Mouse (Mus musculus): ENCODE measurements around the gene Cryga.

Cryga gene

DNA sequence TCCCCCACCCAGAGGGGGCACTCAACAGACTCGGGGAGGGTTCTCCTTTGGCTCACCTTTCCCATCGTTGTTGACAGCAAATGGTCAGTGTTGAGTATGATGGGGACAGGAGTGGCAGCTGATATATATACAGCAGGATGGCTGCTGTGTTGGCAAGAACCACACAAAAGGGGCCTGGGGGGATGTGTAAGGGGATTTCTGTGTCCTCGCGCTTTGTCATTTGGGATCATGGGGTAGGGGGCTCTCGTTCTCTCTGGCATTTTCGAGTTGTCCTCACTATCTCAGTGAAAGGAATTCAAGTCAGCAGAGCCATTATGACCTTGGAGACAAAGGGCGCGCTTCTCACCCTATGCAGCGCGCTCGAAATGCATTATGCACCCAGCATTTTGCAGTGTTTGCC is at the start of gene Cryga:
Cryga (minus strand) TSS at position 101 of the 400 bp plus-strand sequence.
- DNase-seq (ENCODE audit: low read depth): no peak

DNA sequence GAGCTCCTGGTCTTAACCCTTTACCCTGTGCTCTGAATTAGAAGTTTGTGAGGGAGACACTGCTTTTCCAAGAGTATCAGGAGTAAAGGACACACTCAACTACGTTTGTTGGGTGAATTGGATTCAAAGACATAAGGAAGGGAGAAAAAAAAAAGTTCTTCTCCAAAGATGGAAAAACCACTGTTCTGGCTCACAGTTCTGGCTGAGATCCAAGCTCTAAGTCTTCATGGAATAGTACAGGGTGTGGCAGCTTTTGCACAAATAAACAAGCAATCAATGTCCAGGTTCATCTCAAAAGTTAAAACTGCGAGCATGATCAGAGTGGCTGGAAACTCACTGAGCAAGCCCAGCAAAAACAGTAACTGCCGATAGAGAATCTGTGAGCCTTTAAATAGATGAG is 44.8 kb upstream of the Cryga start:
- DNase-seq (ENCODE audit: low read depth): no peak

GRCm38 (mm10) chr1:65147326-65147725 is 44.2 kb upstream of the Cryga start:
- no peak for DNase-seq (ENCODE audit: low read depth)

GRCm38 (mm10) chr1:65146601-65147000 is 43.4 kb upstream of the Cryga start:
- DNase-seq (ENCODE audit: low read depth): no peak

GRCm38 (mm10) chr1:65144783-65145182 is 41.6 kb upstream of the Cryga start:
- DNase-seq (ENCODE audit: low read depth): no peak

DNA sequence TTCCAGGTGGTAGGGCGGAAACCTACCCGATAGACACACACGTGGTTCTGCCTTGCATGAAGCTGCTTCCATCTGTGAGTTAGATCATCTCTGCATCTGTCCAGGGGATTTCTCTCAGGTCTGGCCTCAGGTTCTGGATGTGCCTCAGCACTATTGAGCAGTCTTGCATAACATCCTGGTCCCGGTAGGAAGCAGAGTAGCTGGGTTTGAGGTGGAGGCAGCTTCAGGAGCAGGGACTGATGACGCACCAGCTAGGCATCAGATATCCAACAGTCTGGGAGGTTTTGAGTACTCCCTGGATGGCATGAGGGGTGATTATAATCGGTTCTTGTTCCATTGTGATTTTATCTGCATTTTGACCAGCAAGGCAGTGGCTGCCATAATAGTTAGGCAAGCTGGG is 34.4 kb upstream of the Cryga start:
- no peak for DNase-seq (ENCODE audit: low read depth)

DNA sequence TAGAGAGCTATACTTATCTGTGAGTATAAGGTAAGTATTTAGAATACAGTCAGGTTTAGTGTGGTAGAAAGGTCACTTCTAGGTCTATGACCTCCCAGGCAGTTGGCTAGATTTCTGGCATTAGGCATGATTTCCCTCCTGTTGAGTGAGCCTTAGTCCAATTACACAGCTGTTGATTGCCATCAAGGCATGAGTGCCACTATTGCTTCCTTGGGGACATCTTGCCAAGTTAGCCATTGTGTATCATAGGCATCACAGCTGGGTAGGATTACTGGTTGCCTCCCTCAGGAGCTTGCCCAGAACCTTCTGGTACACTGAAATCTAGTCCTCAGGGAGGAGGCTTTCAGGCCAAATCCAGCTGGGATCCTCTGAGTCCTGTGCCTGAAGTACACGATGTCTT is 29.7 kb upstream of the Cryga start:
- no peak for DNase-seq (ENCODE audit: low read depth)

DNA sequence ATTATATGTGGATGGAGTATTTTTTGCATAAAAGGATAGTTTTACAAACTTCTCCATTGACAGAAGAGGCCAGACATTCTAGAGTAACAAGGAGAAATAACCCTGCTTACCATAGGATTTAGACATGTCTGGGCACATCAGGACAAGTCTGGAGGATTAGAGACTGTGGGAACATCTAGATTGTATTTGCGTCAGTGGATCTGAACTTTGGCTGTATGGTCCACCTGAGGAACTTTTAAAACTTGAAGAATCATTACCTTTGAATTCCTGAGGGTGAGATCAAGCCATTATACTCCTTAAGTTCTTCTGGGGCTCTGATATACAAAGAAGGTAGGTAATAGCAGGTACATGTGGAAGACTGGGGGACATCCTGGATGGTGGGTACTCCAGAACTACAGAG is 28.5 kb upstream of the Cryga start:
- DNase-seq (ENCODE audit: low read depth): no peak

- no peak for DNase-seq (ENCODE audit: low read depth)
These were observed 27.1 kb upstream of the Cryga start for GRCm38 (mm10) chr1:65130226-65130625.

DNA sequence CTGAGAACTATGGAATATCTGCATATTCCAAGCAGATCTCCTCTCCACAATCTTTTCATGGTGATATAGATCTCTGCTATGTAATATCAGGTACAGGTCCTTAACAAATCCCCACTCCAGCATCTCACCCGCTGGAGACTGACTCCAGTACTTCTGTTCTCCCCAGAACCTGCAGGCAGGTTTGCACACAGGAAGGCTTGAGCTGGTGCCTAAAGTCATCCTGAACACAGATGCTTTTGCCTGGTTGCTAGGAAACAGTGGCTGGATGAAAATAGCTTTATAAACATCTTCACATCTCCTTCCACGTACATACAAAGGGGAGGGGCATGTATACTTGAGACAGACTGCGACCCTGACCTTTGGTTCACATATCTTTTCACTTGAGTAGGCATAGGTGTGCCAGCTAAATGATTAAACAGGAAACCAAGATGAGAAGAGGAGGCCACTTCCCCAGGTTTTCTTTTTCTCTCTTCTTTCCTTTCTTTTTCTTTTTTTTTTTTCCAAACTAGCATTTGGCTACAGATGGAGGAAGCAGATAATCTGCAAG is 26.5 kb upstream of the Cryga start:
- no peak for DNase-seq (ENCODE audit: low read depth)

DNA sequence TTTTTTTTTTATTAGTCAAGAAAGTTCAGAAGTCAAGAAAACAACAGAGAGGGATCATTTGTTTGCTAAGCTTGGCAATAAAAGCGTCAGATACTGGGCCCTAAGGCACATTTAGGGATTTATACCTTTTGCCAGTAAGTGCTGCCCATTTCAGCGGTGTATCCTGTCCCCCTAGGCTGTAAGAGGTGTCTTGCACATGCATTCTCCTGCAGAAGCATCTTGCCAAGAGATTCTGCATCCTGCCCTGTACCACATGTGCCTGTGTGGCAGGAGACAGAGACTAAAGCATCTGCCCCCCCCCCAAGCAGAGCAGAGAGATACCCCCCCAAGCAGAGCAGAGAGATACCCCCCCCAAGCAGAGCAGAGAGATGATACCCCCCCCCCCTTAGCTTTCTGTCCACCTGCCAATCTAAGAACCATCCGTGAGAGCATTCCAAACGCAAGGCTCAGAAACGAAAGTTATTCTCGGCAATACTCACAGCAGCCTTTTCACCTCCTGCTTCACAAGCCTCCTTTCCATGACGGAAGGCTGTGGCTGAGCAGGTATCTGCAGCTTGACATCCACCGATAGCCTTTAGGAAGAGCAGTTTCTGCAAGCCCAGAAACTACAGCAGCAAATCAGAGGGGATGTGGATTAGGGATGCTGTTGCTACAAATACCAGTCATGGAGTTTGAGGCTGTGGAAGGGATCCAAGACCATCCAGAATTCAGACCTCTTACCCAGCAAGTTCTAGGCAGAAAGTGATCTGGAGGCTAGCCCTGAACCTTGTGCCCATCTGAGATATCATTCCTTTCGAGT is 19.6 kb upstream of the Cryga start, which contains the start of gene D630023F18Rik:
D630023F18Rik (minus strand) TSS at position 641 of the 799 bp plus-strand sequence.
- DNase-seq (ENCODE audit: low read depth): no peak

- DNase-seq (ENCODE audit: low read depth): no peak
These were observed 16.3 kb upstream of the Cryga start, which contains the start of gene Gm28845 for GRCm38 (mm10) chr1:65119438-65119837. Gene Gm28845, minus strand, starts transcription at chr1:65119558.

- DNase-seq (ENCODE audit: low read depth): no peak
These were observed 15.2 kb upstream of the Cryga start for GRCm38 (mm10) chr1:65118150-65118913.

- DNase-seq (ENCODE audit: low read depth): no peak
These were observed 10.5 kb upstream of the Cryga start for GRCm38 (mm10) chr1:65113536-65114172.

DNA sequence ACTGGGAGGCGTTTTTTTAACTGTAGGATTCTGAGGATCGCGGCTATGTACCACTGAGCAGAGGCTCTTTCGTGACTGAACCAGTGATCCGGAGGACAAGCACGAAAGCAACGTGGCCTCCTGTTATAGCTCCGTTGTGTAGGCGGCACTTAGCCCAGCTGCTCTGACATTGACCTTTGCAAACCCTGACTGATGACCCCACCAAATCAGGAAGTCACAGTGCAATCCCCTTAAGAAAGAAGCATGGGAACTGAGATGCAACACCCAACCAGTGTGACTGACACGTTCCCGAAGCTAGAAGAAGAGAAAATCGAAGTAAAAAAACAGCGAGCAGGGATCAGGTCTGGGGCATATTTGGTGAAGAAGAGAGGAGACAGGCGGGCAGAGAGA is 9.6 kb upstream of the Cryga start:
- DNase-seq (ENCODE audit: low read depth): no peak

DNA sequence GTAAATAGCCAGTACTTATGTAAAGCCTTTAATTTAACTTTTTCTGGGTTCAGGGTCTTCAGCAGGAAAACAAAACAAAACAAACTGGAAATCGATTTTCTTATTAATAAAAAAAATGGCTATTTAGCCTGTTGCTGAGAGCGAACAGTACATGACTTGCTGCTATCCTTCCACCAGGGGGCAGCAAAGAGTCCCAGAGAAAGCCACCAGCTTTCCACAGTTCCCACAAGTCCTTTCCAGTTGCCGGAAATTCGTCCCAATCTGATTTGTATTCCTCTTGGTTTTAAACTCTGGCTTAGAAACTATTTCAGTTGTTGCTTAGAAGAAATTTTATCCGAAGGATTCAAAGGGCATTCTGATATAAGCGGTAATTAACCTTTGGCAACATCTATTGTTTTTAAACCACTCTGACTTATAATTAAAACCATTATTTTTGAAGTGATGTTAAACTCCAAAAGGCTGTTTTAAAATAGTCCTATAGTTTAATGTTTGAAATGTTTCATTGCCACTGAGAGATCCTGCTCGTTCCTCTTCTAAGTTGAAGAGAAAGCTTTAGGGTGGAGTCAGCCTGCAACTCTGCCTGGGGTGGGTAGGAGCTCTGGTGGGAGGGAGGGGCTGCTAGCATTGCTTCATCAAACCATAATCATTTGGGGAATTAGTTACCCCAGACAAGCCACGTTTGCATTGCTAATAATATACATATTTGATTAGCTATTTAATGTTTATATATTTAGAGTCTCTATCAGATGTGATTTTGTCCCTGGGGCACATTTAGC is 9.0 kb upstream of the Cryga start:
- DNase-seq (ENCODE audit: low read depth): peak; percentile 75

GRCm38 (mm10) chr1:65109756-65110435 is 6.7 kb upstream of the Cryga start:
- DNase-seq (ENCODE audit: low read depth): no peak

- DNase-seq (ENCODE audit: low read depth): no peak
These were observed 6.0 kb upstream of the Cryga start for GRCm38 (mm10) chr1:65109196-65109595.

DNA sequence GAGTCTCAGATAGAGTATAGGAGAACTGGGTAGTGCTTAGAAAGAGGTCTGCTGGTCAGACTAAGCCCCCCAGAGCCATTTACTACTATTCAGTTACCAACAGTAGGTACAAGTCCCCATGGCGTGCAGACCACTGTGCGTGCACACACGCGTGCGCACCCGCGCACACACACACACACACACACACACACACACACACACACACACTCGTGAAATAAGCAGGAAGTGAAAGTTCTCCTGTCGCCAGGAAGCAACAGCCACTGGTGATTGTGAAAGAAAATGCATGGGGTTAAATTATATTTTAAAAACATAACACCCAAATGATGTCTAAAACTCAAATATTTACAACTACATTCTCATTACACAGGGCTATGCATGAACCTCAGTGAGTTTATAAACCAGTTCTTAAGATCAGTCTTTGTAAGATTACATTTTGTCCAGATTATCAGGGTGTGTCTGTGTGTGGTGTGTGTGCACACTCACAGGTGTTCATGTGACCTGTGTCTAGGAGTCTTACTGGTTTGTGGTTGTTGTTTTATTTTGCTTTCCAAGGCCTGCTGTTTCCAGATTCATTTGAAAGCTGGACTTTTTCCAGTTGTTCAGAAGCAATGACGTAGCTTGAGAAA is 4.6 kb upstream of the Cryga start:
- DNase-seq (ENCODE audit: low read depth): no peak

- DNase-seq (ENCODE audit: low read depth): no peak
These were observed 6.2 kb downstream of the Cryga start for GRCm38 (mm10) chr1:65096953-65097352.

- no peak for DNase-seq (ENCODE audit: low read depth)
These were observed 11.6 kb downstream of the Cryga start for GRCm38 (mm10) chr1:65091566-65091965.
